Mouse (Mus musculus) C2C12 (cell line): ENCODE measurements around the gene Zbtb44.

Experiments
- CTCF ChIP-seq: IDR thresholded peaks from one replicate; pipeline ENCODE4 v1.5.1; 2011; ENCODE audit not compliant: control insufficient read depth, insufficient read depth, insufficient read length
- MYOD1 ChIP-seq: IDR thresholded peaks from one replicate; pipeline ENCODE4 v1.6.1; 2011; ENCODE audit warnings: low read depth; ENCODE audit not compliant: control insufficient read depth, insufficient read length
- MYOG ChIP-seq: IDR thresholded peaks from one replicate; pipeline ENCODE4 v1.6.1; 2011; ENCODE audit not compliant: control insufficient read depth, insufficient read length; ENCODE audit errors: extremely low read depth
- USF1 ChIP-seq: IDR thresholded peaks from one replicate; pipeline ENCODE4 v1.6.1; 2011; ENCODE audit warnings: low read depth, mild to moderate bottlenecking, control low read depth, moderate library complexity

DNA sequence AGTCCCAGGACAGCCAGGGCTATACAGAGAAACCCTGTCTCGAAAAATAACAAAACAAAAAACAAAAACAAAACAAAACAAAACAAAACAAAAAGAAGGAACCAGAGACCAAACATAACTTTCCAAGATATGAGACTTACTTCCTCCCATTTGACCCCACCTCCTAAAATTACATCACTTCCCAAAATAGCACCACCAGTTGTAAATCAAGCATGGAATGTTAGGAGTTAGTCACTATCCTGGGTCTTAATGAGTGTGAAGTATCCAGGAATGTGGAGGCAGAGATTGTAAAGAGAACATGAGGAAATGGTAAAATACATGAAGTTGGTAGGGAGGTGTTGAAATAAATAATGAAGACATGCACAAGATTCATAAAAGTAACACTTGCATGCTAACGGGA, 21.1 kb upstream of the Zbtb44 start:
- TF ChIP-seq MYOG (no peak), CTCF (no peak), USF1 (no peak), MYOD1 (no peak)
